Mouse (Mus musculus) forebrain, postnatal 0 days (tissue): Measurements from ENCODE around the gene Tnni3k. TPM values are rescaled to one million over a fixed set of nuclear protein-coding genes. Genes with fewer than 3 reads are reported as not detected.
A peak's percentile ranks its signal among the peaks of the same experiment; 100 is the strongest.

Source experiments
- ATAC-seq: fragments of 200-750 bp; cut with Nextera tagmentation; 2 replicates; pipeline ENCODE4 v1.8.0; 2017; ENCODE audit warnings: mild to moderate bottlenecking, moderate library complexity
- DNase-seq: peaks from one replicate; pipeline ENCODE4 v3.0.0-alpha.2; 2015
- H3K27ac ChIP-seq: fragments of 300-500 bp; sonication (generic); 2 replicates; pipeline ENCODE4 v1.5.1; 2014; ENCODE audit warnings: low read depth, mild to moderate bottlenecking, antibody characterized with exemption, low read length, moderate library complexity, mixed read lengths
- H3K27me3 ChIP-seq: fragments of 300-500 bp; sonication (generic); 2 replicates; pipeline ENCODE4 v1.6.1; 2014; ENCODE audit warnings: mild to moderate bottlenecking, low read length, mixed read lengths; ENCODE audit not compliant: insufficient read depth
- H3K36me3 ChIP-seq: fragments of 300-500 bp; sonication (generic); 2 replicates; pipeline ENCODE4 v1.6.1; 2014; ENCODE audit warnings: mild to moderate bottlenecking, moderate library complexity; ENCODE audit not compliant: insufficient read depth
- H3K4me1 ChIP-seq: fragments of 300-500 bp; sonication (generic); 2 replicates; pipeline ENCODE4 v1.6.1; 2014; ENCODE audit warnings: antibody characterized with exemption; ENCODE audit not compliant: insufficient read depth
- H3K4me2 ChIP-seq: fragments of 300-500 bp; sonication (generic); 2 replicates; pipeline ENCODE4 v1.6.1; 2014; ENCODE audit warnings: low read depth, mild to moderate bottlenecking, moderate library complexity
- H3K4me3 ChIP-seq: fragments of 300-500 bp; sonication (generic); 2 replicates; pipeline ENCODE4 v1.5.1; 2014; ENCODE audit warnings: low read depth, low read length, mixed read lengths
- H3K9ac ChIP-seq: fragments of 300-500 bp; sonication (generic); 2 replicates; pipeline ENCODE4 v1.6.1; 2014; ENCODE audit warnings: mild to moderate bottlenecking
- H3K9me3 ChIP-seq: fragments of 300-500 bp; sonication (generic); 2 replicates; pipeline ENCODE4 v1.6.1; 2016; ENCODE audit warnings: low read length
- CTCF ChIP-seq: sonication (generic); IDR thresholded peaks from 2 replicates; pipeline ENCODE4 v1.5.1; 2016; ENCODE audit warnings: antibody characterized with exemption, control low read depth, low read depth
- WGBS: fragments of 180-500 bp; shearing (Covaris S2); extraction: QIAGEN DNeasy Blood & Tissue Kit; methylation state at CpG from one replicate; pipeline ENCODE4 v1.1.7; 2014; 5-methylcytosine and 5-hydroxymethylcytosine counted together
- polyA plus RNA-seq: library from polyadenylated mRNA; unstranded; fragments of >200 nt; fragmentation: Nextera tagmentation; extraction: Ambion mirVana; gene quantifications from 2 replicates; pipeline ENCODE4 v1.2.1, GENCODE M21; 2015
- total RNA-seq: library from RNA; depleted of rRNA; stranded (reverse); fragments of >200 nt; gene quantifications from 2 replicates; pipeline ENCODE4 v1.2.3, GENCODE M21; 2014

The Tnni3k gene
- total and polyA plus RNA-seq, 2 experiments from 2014 or later = 0.05 to 0.10 TPM

DNA sequence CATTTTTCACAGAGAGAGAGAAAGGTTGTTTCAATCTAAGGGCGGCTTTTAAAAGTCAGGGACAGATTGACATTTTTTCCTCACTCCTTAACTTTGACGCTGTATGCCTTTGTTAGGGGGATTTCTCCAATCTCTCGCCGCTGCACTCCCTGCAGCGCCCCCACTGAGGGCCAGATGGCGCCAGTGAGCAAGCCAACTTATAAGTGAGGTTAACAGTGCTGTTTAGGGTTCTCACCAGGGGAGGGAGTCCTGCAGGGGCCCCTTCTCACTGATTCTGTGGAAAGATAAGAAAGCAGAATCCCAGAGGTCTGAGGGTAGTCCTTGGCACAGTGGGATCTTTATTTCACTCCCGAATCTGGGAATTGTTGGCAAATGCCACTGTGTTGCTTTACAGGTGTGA, 237.5 kb downstream of the Tnni3k start:
- DNase-seq (peak; percentile 92), ATAC-seq (peak; percentile 56)
- peak overlapping the region; percentile 6; the same call in 1 of the 2 replicates for H3K4me3 ChIP-seq
- no peaks in the 10 kb centered on the region for H3K27me3 ChIP-seq
- peak; percentile 96 for TF ChIP-seq CTCF
- H3K27ac ChIP-seq = peak overlapping the region; percentile 79
- no peaks in the 10 kb centered on the region for H3K36me3 ChIP-seq
- H3K9ac ChIP-seq = peak overlapping the region; percentile 26; the same call in 1 of the 2 replicates
- H3K4me1 ChIP-seq = peaks cover 17% of the 10 kb centered on the region; the same call in 1 of the 2 replicates
- peak overlapping the region; percentile 38 for H3K4me2 ChIP-seq
- 5% methylated on average over 7 of the region's 7 CpGs for WGBS
- no peaks in the 10 kb centered on the region for H3K9me3 ChIP-seq

DNA sequence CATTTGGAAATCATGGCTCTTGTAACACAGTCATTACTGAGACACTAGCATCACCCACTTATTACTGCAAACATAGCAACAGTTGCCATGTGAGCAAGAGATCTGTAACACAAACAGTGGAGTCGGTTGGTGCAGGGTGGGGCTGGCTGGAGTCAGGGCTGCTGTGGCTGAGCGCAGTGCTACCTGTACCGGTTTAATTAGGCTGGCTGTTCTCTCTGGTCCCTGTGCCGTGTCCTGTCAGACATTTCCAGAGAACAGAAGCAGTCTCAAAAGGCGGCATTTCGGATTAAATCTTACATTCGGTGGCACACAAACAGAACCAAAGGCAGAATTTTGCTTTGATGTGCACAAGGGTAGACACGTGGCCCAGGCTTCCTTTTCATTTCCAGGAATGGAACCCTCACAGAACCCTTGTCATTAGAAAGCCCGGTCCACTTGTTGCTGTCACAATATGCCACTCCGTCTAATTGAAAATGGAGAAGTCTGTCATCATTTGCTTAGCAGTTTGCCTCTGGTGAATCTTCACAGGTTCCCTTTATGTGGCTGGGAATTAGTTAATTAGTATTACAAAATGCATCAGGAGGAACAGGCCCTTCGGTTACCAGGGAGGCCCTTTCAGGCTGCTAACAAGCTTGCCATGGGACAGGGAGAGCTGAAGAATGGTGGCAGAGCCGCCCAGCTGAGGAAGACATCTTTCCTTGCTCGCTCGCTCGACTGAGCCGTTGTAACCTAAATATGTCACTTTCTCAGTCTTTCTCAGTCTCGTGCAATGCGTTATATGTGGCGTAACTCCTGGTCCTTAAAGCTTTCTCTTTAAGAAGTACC, 238.2 kb downstream of the Tnni3k start:
- Histone ChIP-seq H3K27me3 (no peaks in the 10 kb centered on the region), H3K4me3 (peak overlapping the region; percentile 6; the same call in 1 of the 2 replicates), H3K36me3 (no peaks in the 10 kb centered on the region), H3K9ac (peak overlapping the region; percentile 26; the same call in 1 of the 2 replicates), H3K4me1 (peaks cover 17% of the 10 kb centered on the region; the same call in 1 of the 2 replicates), H3K4me2 (peak overlapping the region; percentile 38), H3K9me3 (no peaks in the 10 kb centered on the region), H3K27ac (peak overlapping the region; percentile 79)
- TF ChIP-seq CTCF = no peak
- peak; percentile 96 for ATAC-seq
- WGBS = 4% methylated on average over 19 of the region's 19 CpGs
- DNase-seq = peak; percentile 85

DNA sequence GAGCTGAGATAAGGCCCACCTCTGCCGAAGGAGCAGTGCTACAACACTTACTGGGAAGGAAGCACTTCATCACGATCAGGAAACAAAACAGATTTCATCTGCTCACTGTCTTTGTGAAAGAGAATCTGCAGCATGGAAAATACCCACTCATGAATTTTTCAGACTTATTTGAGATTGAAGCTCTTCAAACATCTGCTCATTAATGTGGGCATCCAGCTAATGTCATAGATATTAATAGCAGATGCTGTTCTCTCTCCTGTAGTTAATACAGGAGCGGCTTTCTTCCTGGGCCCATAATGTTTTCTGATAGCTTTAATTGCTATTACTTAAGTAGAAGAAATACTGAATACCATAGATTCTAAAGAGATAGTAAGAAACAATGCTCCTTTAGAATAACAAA, 239.0 kb downstream of the Tnni3k start:
- Histone ChIP-seq H3K27ac (peak overlapping the region; percentile 79), H3K36me3 (no peaks in the 10 kb centered on the region), H3K4me2 (no peak overlapping the region), H3K9ac (no peak overlapping the region), H3K27me3 (no peaks in the 10 kb centered on the region), H3K9me3 (no peaks in the 10 kb centered on the region), H3K4me3 (no peak overlapping the region), H3K4me1 (peaks cover 20% of the 10 kb centered on the region; the same call in 1 of the 2 replicates)
- TF ChIP-seq CTCF = no peak
- peak; percentile 53 for DNase-seq
- 35% methylated on average over 3 of the region's 3 CpGs for WGBS
- peak; percentile 28; the same call in 1 of the 2 replicates for ATAC-seq

DNA sequence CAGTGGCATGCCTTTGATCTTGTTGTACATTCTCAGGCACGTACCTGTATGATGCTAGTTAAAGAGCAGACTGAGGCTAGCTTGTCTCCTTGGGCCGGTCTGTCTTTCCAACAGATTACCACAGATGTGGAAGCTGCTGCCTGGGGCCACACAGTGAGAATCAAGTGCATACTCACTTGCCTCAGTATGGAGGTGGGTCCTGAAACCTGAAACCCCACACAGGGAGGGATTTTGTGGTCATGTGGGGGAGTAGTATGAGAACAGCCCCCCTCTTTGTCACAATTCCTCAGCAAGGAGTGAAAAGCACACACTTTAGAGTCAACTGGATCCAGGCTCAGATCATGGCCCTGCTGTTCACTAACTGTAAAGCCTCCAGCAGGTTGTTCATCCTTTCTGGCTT, 239.6 kb downstream of the Tnni3k start:
- peaks cover 24% of the 10 kb centered on the region for H3K4me1 ChIP-seq
- H3K36me3 ChIP-seq = no peaks in the 10 kb centered on the region
- WGBS = 58% methylated on average over 2 of the region's 2 CpGs
- H3K9ac ChIP-seq = no peak overlapping the region
- no peaks in the 10 kb centered on the region for H3K9me3 ChIP-seq
- no peak overlapping the region for H3K4me3 ChIP-seq
- no peaks in the 10 kb centered on the region for H3K27me3 ChIP-seq
- TF ChIP-seq CTCF = no peak
- ATAC-seq (no peak), DNase-seq (no peak)
- peak overlapping the region; percentile 79 for H3K27ac ChIP-seq
- H3K4me2 ChIP-seq = no peak overlapping the region

DNA sequence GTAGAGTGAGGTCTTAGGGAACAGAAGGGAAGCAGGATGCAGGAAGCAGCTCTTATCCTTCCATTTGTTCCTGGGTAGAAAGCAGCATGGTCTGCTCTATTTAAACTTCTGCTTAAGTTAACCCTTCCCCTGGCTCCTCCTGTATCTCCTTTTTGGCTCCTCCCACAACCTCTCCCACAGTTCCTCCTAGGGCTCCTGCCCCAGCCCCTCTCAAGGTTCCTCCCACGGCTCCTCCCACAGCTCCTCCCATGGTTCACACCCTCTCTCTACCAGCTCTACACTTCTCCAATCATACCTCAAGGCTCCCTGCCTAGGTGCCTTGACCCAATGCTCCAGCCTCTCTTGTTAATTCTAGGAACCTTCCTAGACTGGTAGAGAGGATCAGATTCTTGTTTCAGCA, 242.3 kb downstream of the Tnni3k start:
- no peak for TF ChIP-seq CTCF
- ATAC-seq (no peak), DNase-seq (no peak)
- Histone ChIP-seq H3K4me3 (no peak overlapping the region), H3K4me1 (peaks cover 28% of the 10 kb centered on the region), H3K27me3 (no peaks in the 10 kb centered on the region), H3K4me2 (no peak overlapping the region), H3K9me3 (no peaks in the 10 kb centered on the region), H3K9ac (no peak overlapping the region), H3K27ac (no peak overlapping the region), H3K36me3 (no peaks in the 10 kb centered on the region)
- WGBS = 61% methylated on average over 1 of the region's 1 CpGs

DNA sequence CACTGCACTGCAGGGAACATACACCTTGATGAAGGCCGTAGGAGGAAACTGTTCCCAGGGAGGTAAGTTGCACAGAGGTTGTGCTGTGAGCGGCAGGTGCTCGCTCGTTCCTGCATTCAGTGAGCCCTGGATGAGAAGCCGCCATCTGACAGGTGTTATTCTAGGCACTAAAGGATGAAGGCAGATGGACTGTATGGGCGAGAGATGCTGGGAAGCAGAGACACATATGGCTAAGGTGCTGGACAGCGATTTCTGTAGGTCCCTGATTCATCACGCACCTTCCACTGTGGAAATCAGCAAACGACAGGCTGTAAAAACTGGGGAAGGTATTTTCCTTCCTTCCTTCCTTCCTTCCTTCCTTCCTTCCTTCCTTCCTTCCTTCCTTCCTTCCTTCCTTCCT, 243.4 kb downstream of the Tnni3k start:
- Histone ChIP-seq H3K4me1 (peaks cover 24% of the 10 kb centered on the region), H3K4me3 (no peak overlapping the region), H3K4me2 (no peak overlapping the region), H3K27me3 (no peaks in the 10 kb centered on the region), H3K9ac (no peak overlapping the region), H3K27ac (no peak overlapping the region), H3K36me3 (no peaks in the 10 kb centered on the region), H3K9me3 (no peaks in the 10 kb centered on the region)
- ATAC-seq (no peak), DNase-seq (no peak)
- TF ChIP-seq CTCF = no peak
- 74% methylated on average over 9 of the region's 9 CpGs for WGBS

DNA sequence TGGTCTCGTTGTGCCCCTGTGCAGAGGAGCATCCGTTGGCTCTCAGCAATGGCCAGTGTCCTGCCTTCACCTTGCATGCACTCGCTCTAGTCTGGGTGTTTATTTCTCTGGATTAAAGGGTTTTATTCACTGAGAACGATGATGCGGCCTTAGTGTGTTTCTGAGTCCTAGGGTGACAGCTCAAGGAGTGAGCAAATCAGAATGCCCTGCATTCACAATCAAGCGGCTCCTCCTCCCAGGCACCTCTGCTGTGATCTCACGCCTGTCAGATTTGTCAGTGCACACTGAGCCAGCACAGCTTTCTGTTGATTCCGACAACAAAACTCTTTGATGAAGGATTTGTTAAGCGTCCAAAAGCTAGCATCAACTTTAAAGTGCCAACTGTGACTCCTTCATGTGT, 243.9 kb downstream of the Tnni3k start:
- 30% methylated on average over 9 of the region's 9 CpGs for WGBS
- no peaks in the 10 kb centered on the region for H3K9me3 ChIP-seq
- peaks cover 24% of the 10 kb centered on the region for H3K4me1 ChIP-seq
- DNase-seq (no peak), ATAC-seq (peak; percentile 58)
- H3K4me3 ChIP-seq = no peak overlapping the region
- no peak overlapping the region for H3K4me2 ChIP-seq
- no peaks in the 10 kb centered on the region for H3K27me3 ChIP-seq
- H3K9ac ChIP-seq = no peak overlapping the region
- H3K36me3 ChIP-seq = no peaks in the 10 kb centered on the region
- no peak for TF ChIP-seq CTCF
- 0 out of 2 replicates have a peak overlapping the region, but pooled peaks have one; percentile 35 for H3K27ac ChIP-seq
